Mouse (Mus musculus): ENCODE measurements around the gene Fbln7.

Fbln7 gene

DNA sequence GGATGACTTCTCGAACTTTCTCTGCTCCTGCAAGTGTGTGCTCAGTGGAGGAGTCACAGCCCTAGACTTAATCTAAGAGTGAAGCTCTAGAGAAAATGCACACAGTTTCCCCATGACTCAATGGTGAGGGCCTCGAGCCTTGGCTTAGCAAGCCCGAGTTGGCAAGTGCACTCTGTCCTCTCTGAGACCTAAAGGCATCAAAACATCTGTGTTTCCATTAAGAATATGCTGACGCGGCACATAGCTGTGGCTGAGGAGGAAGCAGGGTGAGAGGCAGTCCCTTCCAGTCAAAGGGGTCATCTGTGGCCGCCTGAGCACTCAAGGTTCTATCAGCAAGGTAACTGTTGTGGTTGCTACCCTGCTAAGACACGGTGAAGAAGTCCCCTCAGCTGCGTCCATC lies 8.9 kb downstream of the Fbln7 start:
- in situ Hi-C loops (cut with MboI, MseI) = loop anchor here (5.0 kb wide), 1 partner anchor 1244 kb away; no protein-coding TSS in a partner anchor

DNA sequence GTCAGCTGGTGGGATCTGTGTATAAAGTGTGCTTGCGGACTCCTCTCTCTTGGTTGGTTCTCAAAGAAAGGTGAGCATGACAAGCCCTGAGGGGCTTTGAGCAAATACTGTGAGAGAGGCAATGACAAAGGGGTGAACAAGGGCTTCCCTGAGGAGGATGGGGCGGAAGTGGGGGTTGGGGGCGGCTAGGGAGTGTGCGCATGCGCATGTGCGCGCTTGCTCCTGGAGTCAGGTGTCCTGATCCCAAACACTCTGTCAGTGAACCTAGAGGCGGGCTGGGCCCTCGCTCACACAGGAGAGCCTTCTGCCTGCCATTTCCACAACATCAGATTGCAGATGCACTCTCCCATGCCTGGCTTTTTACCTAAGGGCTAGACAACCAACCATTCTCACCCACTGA lies 9.5 kb downstream of the Fbln7 start:
- in situ Hi-C loops (cut with MboI, MseI) = loop anchor here (5.0 kb wide), 1 partner anchor 1245 kb away; no protein-coding TSS in a partner anchor

DNA sequence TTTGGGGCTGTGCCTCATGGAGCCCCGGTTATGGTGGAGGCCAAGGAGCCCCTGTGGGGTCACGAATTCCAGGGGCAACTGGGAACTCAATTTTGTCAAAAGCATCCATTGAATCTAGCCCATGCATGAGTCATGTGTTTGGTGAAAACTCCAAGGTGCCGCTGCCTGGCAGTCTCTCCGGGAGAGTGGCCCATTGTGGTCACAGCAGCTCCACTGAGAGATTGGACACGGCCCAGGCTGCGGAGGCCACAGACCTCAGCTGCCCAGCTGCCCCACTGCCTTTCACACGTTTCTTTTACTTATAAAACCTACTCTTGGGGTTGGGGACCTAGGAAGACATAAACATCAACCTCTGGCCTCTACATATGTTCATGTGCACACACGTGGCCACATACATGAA lies 12.7 kb downstream of the Fbln7 start:
- in situ Hi-C loops (cut with MboI, MseI) = no loop called here

DNA sequence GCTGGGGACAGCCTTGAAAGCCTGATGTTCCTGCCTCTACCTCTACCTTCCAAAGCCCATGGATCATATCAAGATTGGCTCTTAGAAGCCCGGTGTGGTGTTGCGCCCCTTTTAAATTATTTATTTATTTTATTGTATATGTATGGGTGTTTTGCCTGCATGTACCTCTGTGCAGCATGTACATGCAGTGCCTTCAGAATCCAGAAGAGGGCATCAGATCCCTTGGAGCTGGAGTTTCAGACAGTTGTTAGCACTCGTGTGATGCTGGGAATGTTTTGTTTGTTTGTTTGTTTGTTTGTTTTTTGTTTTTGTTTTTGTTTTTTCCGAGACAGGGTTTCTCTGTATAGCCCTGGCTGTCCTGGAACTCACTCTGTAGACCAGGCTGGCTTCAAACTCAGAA lies 18.5 kb downstream of the Fbln7 start:
- in situ Hi-C loops (cut with MboI, MseI) = no loop called here

DNA sequence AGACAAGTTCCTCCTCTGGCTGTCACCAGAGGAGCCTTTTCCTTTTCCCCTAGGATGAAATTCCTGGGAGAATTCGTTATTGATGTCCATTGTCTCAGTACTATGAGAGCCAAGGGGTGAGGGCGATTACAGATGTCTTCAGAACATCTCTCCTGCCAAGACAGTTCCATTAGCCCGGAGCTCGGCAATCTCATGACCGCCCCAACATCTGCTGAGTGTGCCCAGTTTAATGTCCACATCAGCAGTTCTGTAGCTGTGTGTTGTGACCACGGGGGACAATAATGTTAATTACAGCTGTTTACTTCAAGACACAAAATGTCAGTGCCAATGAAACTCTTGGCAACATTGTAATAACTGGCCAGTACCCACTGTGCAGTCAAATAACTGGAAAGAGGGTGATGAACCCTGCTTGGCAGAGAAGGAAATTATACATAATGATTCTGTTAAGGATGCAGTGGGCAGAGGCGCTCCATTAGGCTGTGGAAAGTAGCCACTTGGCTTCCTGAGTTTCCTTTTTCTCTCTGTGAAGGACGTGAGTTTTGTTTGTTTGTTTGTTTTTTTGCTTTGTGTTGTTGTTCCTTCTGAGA lies 22.5 kb downstream of the Fbln7 start:
- in situ Hi-C loops (cut with MboI, MseI) = no loop called here

DNA sequence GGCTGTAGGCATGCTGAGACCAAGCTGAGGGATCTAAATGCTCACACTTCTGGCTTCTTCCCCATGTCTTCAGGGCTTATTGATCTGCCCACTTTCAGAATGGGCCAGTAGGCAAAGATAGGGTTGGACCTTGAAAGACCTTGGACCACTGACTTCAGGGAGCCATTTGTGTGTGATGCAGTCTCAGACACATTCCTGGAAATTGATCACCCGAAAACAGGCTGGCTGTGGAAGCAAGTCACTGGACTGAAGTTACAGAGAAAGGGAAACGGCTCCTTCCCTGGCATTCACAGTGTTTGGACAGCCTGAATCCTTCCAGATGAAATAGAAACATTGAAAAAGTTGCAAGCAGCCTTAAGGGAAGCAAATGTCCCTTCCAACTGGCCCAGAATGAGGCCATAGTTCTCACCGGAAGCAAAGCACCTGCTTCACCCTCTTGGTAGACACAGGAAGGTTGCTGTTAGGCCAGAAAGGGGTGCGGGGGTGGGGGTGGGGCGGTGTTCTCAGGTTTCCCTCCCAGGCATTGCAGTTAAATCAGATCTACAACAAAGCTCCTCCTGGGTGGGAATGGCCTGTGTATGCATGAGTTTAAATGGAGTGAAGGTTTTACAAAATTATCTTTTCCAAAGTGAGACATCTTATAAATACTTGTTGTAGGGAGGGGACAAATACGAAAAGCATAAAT lies 25.2 kb downstream of the Fbln7 start:
- in situ Hi-C loops (cut with MboI, MseI) = no loop called here

DNA sequence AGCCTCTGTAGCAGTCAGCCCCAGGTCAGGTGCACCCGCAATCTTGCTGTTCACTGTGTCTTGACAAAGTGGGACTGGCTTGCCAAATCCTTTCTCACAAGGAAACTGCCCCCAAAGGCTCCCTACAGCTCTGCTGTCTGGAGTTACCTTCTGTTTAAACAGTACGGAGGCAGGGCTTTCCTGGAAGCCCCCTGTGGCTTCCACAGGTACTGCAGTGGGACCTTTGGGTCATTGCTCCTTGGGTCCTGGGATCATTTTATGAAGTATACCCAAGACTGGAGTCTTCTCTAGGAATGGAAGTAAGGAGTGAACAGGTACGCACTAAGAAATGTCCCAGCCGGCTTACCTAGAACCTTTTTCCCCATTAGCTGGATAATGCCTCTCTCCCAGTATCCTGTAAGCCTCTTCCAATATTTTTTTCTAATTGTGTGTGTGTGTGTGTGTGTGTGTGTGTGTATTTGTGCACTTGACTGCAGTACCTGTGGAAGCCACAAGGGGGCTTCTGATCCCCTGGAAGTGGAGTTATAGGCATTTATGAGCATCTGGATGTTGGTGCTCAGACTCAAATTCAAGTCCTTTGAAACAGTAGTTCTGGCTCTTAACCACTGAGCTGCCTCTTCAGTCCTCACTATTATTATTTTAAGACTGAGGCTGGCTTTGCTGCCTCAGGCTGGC lies 28.0 kb downstream of the Fbln7 start:
- in situ Hi-C loops (cut with MboI, MseI) = no loop called here

DNA sequence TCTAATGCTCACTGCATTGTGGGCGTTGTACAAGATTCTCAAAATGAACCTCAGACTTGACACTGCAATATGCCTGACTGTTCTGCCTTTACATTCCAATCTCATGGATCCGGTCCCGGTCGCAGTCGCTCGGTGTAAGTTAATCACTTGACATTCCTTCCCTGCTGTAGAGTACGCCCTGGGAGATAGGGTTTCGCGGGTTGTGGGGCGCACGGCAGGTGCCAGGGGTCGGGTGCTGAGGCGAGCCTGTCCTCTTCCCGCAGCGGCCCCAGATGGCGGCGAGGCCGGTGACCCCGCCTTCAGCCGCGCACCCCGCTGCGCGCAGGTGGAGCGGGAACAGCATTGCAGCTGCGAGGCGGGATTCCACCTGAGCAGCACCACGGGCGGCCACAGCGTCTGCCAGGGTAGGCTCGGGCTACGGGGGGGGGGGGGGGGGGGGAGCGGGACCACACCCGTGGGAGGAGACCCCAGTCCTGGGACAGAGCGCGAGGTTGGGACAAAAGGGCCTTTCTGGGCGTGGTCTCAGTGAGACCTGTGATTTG lies 29.5 kb downstream of the Fbln7 start:
- in situ Hi-C loops (cut with MboI, MseI) = no loop called here

DNA sequence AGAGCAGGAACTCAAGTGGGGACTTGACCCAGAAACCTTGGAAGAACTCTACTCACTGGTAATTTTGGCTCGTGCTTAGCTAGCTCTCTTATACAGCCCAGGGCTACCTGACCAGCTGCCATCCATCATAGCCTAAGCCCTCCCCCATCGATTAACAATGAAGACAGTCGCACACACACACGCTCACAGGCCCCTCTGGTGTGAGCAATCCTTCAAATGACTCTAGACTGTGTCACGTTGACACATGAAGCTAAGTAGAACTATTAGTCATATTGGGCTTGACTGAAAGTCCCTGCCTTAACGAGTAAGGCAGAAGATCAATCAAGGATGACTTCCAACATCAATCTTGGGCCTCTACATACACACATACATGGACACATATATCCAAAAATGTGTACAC lies 40.1 kb downstream of the Fbln7 start:
- in situ Hi-C loops (cut with MboI, MseI) = no loop called here

DNA sequence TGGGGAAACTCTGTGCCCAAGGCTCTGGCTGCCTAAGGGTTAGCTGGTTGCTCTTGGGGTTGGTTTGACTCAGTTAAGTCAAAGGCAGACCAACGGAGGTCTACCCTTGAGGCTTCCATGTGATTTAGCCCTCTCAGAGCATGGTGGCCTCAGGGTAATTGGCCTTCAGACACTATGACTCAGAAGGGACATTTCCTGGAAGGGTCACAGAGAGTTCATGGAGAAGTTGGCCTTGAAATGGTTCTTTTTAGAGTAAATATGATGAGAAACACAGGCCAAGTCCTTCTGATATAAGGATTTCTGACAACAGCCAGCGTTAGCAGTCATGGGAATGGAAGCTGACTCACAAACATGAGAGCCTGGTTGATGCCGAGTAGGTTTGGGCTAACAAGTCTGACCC lies 40.9 kb downstream of the Fbln7 start:
- in situ Hi-C loops (cut with MboI, MseI) = no loop called here

DNA sequence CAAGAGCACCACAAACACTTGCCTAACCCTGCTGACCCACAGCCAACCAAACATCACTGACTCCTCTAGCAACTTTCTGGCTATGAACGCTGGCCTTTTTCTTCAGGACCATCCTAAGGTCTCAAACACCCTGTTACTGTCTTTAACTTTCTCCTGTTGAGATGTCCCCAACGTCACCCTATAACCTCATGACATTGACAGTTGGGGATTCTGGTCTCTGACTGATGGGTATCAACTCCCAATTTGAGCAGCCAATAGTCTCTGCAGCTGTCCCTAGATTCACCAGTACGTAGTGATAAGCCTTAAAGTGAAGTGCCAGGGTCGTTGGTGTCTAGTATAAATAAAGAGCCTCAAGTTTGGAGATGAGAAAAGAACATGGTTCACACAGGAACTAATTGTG lies 52.2 kb downstream of the Fbln7 start:
- in situ Hi-C loops (cut with MboI, MseI) = no loop called here

DNA sequence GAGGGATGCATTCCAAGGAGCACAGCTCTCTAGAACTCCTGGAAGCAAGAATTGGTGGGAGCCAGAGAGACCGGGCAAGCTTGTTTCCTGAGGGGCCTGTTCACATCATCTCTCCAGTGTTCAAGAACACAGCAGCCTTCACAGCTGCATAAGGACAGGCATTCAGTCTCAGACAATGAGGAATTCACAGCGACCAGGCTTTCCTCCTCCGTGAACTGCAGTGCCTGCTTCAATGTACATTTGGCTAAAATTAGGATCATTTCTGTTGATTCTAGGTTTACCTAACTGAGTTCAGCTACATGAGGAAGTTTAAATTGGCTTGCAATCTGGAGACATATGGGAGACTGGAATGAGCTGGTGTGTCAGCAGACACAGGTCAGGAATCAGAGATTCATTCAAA lies 53.7 kb downstream of the Fbln7 start:
- in situ Hi-C loops (cut with MboI, MseI) = no loop called here

DNA sequence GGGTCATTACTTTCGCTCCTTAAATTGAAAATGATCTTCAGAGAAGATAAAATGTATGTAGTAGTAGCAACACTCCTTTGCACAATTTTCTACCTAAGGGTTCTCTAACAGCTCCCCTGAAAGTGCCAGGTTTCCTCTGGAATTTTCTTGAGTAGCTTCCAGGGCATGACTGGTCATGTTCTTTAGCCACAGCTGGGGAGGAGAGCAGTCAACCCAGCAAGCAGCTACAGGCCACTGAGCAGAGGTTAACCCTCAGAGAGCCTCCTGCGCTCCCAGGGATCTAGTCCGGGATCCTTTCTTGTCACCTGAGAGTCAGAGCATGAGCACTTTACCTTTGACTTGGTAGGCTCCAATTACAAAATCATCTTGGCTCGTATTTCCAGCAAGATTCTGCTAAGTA lies 62.0 kb downstream of the Fbln7 start:
- in situ Hi-C loops (cut with MboI, MseI) = no loop called here

DNA sequence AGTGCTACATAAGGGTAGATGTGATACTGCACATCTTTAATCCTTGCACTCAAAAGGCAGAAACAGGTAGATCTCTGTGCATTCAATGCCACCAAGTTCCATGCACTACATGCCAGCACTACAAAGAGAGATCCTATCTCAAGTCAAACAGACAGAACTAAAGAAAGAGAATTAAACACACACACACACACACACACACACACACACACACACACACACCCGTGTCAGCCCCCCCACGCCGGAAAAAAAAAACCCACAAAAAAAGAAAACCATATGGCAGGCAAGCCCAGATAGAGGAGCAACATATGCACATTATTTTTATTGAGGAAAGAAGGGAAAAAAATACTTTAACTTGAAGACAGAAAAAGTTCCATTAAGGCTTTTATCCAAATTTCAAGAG lies 65.7 kb downstream of the Fbln7 start:
- in situ Hi-C loops (cut with MboI, MseI) = no loop called here

DNA sequence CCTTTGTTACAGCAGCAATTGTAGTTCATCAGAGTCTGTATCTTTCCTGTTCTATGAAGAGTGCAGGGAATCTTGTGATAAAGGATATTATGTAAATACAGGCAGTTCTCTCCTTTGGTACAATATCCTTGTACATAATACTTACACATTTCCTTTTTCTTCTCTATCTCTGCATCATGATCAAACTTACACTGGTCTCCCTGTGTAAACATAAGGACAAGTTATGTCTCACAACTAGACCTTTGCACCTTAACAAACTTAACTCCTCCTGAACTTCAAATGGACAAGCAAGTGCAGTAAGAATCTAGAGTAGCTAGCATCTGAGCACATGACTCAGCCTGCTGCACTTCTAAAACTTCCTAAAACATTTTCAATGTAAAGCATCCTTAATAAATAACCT lies 67.9 kb downstream of the Fbln7 start:
- in situ Hi-C loops (cut with MboI, MseI) = no loop called here

DNA sequence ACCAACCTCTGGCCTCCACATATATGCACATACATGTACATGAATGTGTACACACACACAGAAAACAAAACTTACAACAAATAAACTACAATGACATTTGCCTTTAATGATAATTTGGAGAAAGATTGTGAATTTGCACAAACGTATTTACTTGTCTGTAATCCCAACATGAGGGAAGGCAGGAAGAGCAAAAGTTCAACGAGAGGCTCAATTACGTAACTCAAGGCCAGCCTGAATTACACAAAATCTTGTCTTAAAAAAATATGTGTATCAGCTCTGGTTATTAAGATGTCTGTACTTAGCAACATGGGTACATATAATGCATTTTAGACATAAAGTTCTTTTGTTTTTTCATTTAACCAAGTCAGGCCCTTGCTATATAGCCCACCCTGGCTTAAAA lies 73.5 kb downstream of the Fbln7 start:
- in situ Hi-C loops (cut with MboI, MseI) = no loop called here

DNA sequence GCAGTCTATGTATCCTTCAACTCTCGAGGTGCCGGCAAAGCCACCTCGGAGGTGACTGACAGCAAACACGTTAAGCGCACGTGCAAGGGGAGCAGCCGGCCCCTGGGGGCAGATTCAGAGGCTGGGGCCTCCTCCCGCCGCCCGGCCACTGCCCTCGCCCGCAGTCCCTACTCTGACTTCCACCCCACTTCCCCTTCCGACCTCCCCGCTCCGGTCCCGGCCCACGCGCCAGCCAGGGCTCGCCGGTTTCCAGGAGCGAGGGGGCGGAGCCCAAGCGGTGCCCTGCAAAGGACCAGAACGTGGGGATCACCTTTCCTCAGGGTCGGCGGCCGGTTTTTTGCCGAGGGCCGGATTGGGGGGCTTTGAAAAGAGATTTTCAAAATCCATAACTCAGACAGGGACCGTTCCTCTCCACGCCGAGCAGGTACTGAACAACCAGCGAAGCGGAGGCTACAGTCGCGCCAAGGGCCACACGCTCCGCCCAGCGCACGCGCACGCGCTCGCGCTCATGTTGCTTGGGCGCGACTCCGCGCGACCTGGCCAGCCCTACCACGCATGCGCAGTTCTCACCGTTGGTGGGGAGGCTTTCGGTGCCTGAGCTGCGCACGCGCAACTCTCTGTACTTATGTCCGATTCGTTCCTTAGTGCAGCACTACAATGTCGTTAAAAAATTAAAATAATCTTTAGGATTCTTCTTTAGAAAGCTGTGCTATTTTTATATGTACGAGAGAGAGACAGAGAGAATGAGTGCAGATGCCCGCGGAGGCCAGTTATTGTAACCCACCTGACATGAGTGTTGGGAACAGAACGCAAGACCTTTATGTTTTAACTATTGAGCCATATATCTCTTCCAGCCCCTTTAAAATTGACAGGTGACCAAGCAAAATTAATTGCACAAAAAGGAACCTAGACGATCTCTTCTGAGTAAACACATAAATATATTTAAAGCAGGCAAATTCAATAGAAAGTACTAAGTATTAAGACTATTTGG lies 81.1 kb downstream of the Fbln7 start, which contains the start of gene Zc3h8:
Gene Zc3h8, minus strand, starts transcription at position 540 of the 991 bp plus-strand sequence.
- in situ Hi-C loops (cut with MboI, MseI) = no loop called here
